Mouse (Mus musculus): Measurements from ENCODE around the gene Izumo3. TPM values are rescaled to one million over a fixed set of nuclear protein-coding genes. Genes with fewer than 3 reads are reported as not detected.
A peak's percentile ranks its signal among the peaks of the same experiment; 100 is the strongest.
"Not testable (repeated sequence)": the region's sequence is repeated elsewhere in the genome, so short reads cannot be mapped to it uniquely, and the experiment has no call there.

Izumo3 gene
- not detected in 2 replicates for polyA plus RNA-seq (2014; fragmentation: Nextera tagmentation; extraction: Ambion mirVana)

DNA sequence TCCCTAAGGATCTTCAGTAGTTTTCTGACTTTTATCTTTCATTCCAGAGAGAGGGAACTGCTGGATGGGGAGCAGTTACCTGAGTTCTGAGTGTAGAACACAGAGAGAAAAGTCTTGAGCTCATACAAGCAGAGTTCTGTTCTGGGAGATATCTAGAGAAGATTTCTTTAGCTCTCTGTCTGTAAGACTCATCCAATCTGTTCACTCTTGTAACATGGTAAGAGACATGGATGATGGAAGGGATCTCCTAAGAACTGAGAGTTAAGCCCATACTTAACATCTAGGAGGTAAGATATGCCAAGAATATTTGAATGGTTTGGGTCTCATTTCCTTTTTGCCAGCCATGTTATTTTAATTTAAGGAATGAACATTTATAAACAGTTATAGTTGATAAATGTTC, at the start of gene Izumo3:
Gene Izumo3 (minus strand): TSS at position 101 of the 400 bp plus-strand sequence.
- no peak for ATAC-seq (ENCODE audit: low FRiP score, low TSS enrichment)
- Histone ChIP-seq H3K9me3 (ENCODE audit: control insufficient read depth, low read length) (no peaks in the 10 kb centered on the region), H3K36me3 (ENCODE audit: control insufficient read depth, insufficient read depth, low read length) (no peaks in the 10 kb centered on the region), H3K4me1 (ENCODE audit: control insufficient read depth, insufficient read depth, low read length) (no peaks in the 10 kb centered on the region), H3K9ac (replicated peaks; ENCODE audit: low read length) (no peak within 1 kb of the TSS), H3K4me3 (replicated peaks; ENCODE audit: low read depth, low read length) (no peak within 1 kb of the TSS), H3K4me2 (ENCODE audit: low read length) (no peak within 1 kb of the TSS), H3K27me3 (ENCODE audit: control insufficient read depth, insufficient read depth, low read length) (no peaks in the 10 kb centered on the region), H3K27ac (replicated peaks; ENCODE audit: low read depth, low read length) (no peak within 1 kb of the TSS)
- DNase-seq, result no peak

DNA sequence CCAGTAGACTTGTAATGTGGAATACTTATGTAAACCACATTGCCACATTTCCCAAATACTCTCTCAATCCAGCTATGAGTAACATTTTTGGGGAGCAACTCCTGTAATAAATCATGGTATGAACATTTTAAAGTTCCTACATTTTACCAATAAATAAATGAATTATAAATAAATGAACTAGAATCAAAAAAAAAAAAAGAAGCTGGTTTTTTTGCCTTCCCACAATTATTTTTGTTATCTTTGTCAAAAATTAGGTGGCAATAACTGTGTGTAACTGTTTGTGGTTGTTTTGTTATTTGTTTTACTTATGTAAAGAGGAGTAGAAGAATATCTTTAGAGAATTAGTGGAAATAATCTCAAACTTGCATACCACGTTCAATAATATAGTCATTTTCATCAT, 44.6 kb upstream of the Izumo3 start, which contains the start of gene Gm12666:
Gene Gm12666 (minus strand): TSS at position 101 of the 400 bp plus-strand sequence.
- not testable (repeated sequence) for H3K4me3 ChIP-seq (replicated peaks; ENCODE audit: low read depth, low read length); H3K36me3 ChIP-seq (ENCODE audit: control insufficient read depth, insufficient read depth, low read length); H3K9me3 ChIP-seq (ENCODE audit: control insufficient read depth, low read length); H3K4me1 ChIP-seq (ENCODE audit: control insufficient read depth, insufficient read depth, low read length); ATAC-seq (ENCODE audit: low FRiP score, low TSS enrichment); H3K27me3 ChIP-seq (ENCODE audit: control insufficient read depth, insufficient read depth, low read length); DNase-seq; H3K9ac ChIP-seq (replicated peaks; ENCODE audit: low read length); H3K4me2 ChIP-seq (ENCODE audit: low read length); H3K27ac ChIP-seq (replicated peaks; ENCODE audit: low read depth, low read length)
- 97% methylated on average over 1 of the region's 1 CpGs for WGBS

DNA sequence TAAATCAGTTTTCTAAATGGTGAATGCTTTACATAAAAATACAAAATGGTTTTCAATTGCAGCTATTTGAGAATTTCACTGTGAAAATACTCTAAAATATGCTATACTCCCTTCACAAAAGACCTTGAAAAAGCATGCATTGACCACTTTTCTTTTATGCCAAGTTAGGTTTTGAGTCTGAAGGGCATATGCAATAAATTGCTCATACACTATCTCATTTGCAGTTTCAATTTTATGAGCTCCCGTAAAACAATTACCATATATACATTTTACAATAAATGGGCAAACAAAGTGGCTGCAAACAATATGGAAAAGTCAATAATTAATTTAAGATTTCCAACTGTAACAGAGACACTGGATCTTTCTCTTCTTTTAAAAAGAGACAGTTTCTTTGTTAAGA, 5.6 kb upstream of the Izumo3 start:
- WGBS, result 94% methylated on average over 1 of the region's 1 CpGs
- Histone ChIP-seq H3K36me3 (ENCODE audit: control insufficient read depth, insufficient read depth, low read length) (no peaks in the 10 kb centered on the region), H3K27me3 (ENCODE audit: control insufficient read depth, insufficient read depth, low read length) (no peaks in the 10 kb centered on the region)

DNA sequence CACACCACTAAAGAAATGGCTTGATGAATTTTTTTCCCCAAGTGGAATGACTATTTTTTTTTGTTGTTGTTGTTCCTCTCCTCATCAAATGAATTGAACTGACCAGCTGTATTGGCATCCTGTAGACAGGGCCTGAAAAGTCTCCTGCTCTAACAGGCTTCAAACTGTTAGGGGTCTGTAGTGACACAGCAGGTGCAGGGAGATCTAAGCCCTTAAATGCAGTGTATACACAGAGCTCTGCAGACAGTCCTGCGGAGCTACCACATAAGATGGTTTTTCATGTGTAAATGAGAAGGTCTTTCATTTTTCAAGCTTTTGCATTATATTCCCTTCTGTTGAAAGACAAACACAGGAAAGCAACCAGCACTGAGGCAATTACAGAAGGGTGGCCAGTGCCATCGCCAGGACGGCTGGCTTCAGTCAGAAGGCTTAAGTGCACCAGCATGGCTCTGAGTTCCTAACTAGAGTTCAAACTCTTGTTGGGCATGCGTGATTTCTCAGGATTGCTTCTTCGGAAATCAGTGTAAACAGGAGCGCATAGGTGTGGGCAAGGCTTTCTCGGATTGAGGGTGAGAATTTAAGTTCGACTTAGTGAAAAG, 35.5 kb downstream of the Izumo3 start:
- no peak overlapping the region for H3K9ac ChIP-seq (replicated peaks; ENCODE audit: low read length)
- no peak overlapping the region for H3K4me3 ChIP-seq (replicated peaks; ENCODE audit: low read depth, low read length)
- DNase-seq, result peak; percentile 53
- no peaks in the 10 kb centered on the region for H3K27me3 ChIP-seq (ENCODE audit: control insufficient read depth, insufficient read depth, low read length)
- no peak overlapping the region for H3K27ac ChIP-seq (replicated peaks; ENCODE audit: low read depth, low read length)
- WGBS, result 18% methylated on average over 8 of the region's 8 CpGs
- peak; percentile 69; the same call in 1 of the 2 replicates for ATAC-seq (ENCODE audit: low FRiP score, low TSS enrichment)
- H3K36me3 ChIP-seq (ENCODE audit: control insufficient read depth, insufficient read depth, low read length), result no peaks in the 10 kb centered on the region
- H3K9me3 ChIP-seq (ENCODE audit: control insufficient read depth, low read length), result no peaks in the 10 kb centered on the region
- H3K4me2 ChIP-seq (ENCODE audit: low read length), result no peak overlapping the region
- peaks cover 3% of the 10 kb centered on the region; the same call in 1 of the 2 replicates for H3K4me1 ChIP-seq (ENCODE audit: control insufficient read depth, insufficient read depth, low read length)

More for the DNA sequence above, 5.6 kb upstream of the Izumo3 start:
- H3K9me3 ChIP-seq (ENCODE audit: control insufficient read depth, low read length), result no peaks in the 10 kb centered on the region
- H3K4me2 ChIP-seq (ENCODE audit: low read length), result no peak overlapping the region
- H3K9ac ChIP-seq (replicated peaks; ENCODE audit: low read length), result no peak overlapping the region
- DNase-seq (no peak), ATAC-seq (ENCODE audit: low FRiP score, low TSS enrichment) (no peak)
- no peaks in the 10 kb centered on the region for H3K4me1 ChIP-seq (ENCODE audit: control insufficient read depth, insufficient read depth, low read length)
- H3K27ac ChIP-seq (replicated peaks; ENCODE audit: low read depth, low read length), result no peak overlapping the region
- H3K4me3 ChIP-seq (replicated peaks; ENCODE audit: low read depth, low read length), result no peak overlapping the region

DNA sequence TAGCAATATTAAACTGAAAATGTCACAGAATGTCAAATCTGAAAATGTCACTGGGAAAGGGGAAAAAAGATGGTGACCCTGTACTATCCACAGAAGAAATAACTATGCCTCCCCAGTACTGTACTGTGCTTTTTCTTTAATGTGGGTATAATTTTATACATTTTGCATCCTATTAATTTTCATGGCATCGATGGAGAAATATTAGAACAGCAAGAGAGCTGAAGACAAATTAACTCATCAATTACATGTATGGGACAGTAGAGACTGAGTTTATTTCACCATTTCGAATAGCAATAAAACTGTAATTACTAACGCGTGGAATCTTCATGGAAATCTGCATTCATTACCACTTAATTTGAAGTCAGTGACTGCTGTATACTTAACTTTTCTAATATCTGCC, 49.6 kb downstream of the Izumo3 start:
- ATAC-seq (ENCODE audit: low FRiP score, low TSS enrichment) (no peak), DNase-seq (no peak)
- no peaks in the 10 kb centered on the region for H3K27me3 ChIP-seq (ENCODE audit: control insufficient read depth, insufficient read depth, low read length)
- H3K27ac ChIP-seq (replicated peaks; ENCODE audit: low read depth, low read length), result no peak overlapping the region
- no peaks in the 10 kb centered on the region for H3K9me3 ChIP-seq (ENCODE audit: control insufficient read depth, low read length)
- no peak overlapping the region for H3K4me3 ChIP-seq (replicated peaks; ENCODE audit: low read depth, low read length)
- no peak overlapping the region for H3K4me2 ChIP-seq (ENCODE audit: low read length)
- no peak overlapping the region for H3K9ac ChIP-seq (replicated peaks; ENCODE audit: low read length)
- no peaks in the 10 kb centered on the region for H3K36me3 ChIP-seq (ENCODE audit: control insufficient read depth, insufficient read depth, low read length)
- WGBS, result 89% methylated on average over 4 of the region's 4 CpGs
- H3K4me1 ChIP-seq (ENCODE audit: control insufficient read depth, insufficient read depth, low read length), result no peaks in the 10 kb centered on the region

DNA sequence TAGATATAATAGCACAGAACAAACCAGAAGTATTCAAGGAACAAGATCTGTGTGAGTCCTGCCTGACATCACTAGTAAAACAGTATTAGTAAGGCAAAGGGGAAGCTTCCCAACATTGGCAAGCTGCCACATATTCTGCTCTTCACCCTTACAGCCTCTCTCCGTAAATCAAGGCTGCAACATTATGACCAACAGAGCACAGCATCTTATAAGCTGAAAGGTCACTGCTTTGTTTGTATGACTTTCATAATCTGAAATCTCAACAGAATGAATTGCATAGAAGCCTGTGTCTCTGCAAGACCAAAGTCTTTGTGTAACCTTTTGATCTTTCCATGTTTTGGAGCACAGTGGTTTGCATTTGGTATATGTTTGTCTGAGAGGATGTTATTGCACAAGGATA, 51.1 kb downstream of the Izumo3 start:
- DNase-seq (peak; percentile 15), ATAC-seq (ENCODE audit: low FRiP score, low TSS enrichment) (no peak)
- Histone ChIP-seq H3K27me3 (ENCODE audit: control insufficient read depth, insufficient read depth, low read length) (no peaks in the 10 kb centered on the region), H3K9me3 (ENCODE audit: control insufficient read depth, low read length) (no peaks in the 10 kb centered on the region), H3K36me3 (ENCODE audit: control insufficient read depth, insufficient read depth, low read length) (no peaks in the 10 kb centered on the region), H3K9ac (replicated peaks; ENCODE audit: low read length) (no peak overlapping the region), H3K4me3 (replicated peaks; ENCODE audit: low read depth, low read length) (no peak overlapping the region), H3K4me1 (ENCODE audit: control insufficient read depth, insufficient read depth, low read length) (no peaks in the 10 kb centered on the region), H3K27ac (replicated peaks; ENCODE audit: low read depth, low read length) (no peak overlapping the region), H3K4me2 (ENCODE audit: low read length) (no peak overlapping the region)
- WGBS, result 60% methylated on average over 1 of the region's 1 CpGs

Other genes starting within 250 kb of the Izumo3 start
- not detected in 2 replicates for gene Gm12666, start 44.5 kb upstream of the Izumo3 start, polyA plus RNA-seq (2014; fragmentation: Nextera tagmentation; extraction: Ambion mirVana)

All from midbrain, embryonic 14.5 days (tissue).